8 mouse cellular contexts compared by ENCODE assay signal in genomic region chr1:66176012-66176837, GRCm38 (mm10). TPM values are rescaled to one million over a fixed set of nuclear protein-coding genes. Genes with fewer than 3 reads are reported as not detected.
A peak's percentile ranks its signal among the peaks of the same experiment; 100 is the strongest.
DNase-seq lines count a peak whose midpoint lies in the region; ATAC-seq lines count a peak whose summit lies in the region.

No protein-coding gene starts in this region.

- WGBS in lung, embryonic 16.5 days = 24% methylated on average over 9 of the region's 9 CpGs
- 22% methylated on average over 9 of the region's 9 CpGs for WGBS in forebrain, embryonic 10.5 days
- 30% methylated on average over 9 of the region's 9 CpGs for WGBS in limb, embryonic 15.5 days
- WGBS in stomach, embryonic 14.5 days = 32% methylated on average over 9 of the region's 9 CpGs

- H3K27me3 ChIP-seq in lung, embryonic 16.5 days (ENCODE audit: control insufficient read depth, insufficient read depth, low read depth, low read length) = no peaks in the 10 kb centered on the region
- H3K27me3 ChIP-seq in forebrain, embryonic 10.5 days (ENCODE audit: poor library complexity, severe bottlenecking) = peaks cover 16% of the 10 kb centered on the region
- 0 out of 2 replicates have a peak, but pooled peaks cover 4% of the 10 kb centered on the region for H3K27me3 ChIP-seq in limb, embryonic 15.5 days
- no peaks in the 10 kb centered on the region for H3K27me3 ChIP-seq in stomach, embryonic 14.5 days (ENCODE audit: control insufficient read depth, insufficient read depth, low read length)

- H3K4me1 ChIP-seq in lung, embryonic 16.5 days (replicated peaks; ENCODE audit: control insufficient read depth, insufficient read depth, low read length) = peaks cover 11% of the 10 kb centered on the region
- peaks cover 47% of the 10 kb centered on the region for H3K4me1 ChIP-seq in forebrain, embryonic 10.5 days
- H3K4me1 ChIP-seq in limb, embryonic 15.5 days = peaks cover 17% of the 10 kb centered on the region
- H3K4me1 ChIP-seq in stomach, embryonic 14.5 days (ENCODE audit: control insufficient read depth, insufficient read depth, low read length) = no peaks in the 10 kb centered on the region

- H3K36me3 ChIP-seq in lung, embryonic 16.5 days (ENCODE audit: control insufficient read depth, insufficient read depth, low read length) = no peaks in the 10 kb centered on the region
- H3K36me3 ChIP-seq in forebrain, embryonic 10.5 days (replicated peaks) = peaks cover under 1% of the 10 kb centered on the region
- no peaks in the 10 kb centered on the region for H3K36me3 ChIP-seq in limb, embryonic 15.5 days
- no peaks in the 10 kb centered on the region for H3K36me3 ChIP-seq in stomach, embryonic 14.5 days (ENCODE audit: control insufficient read depth, insufficient read depth, low read length)

- DNase-seq in lung, postnatal 36 days = no peak
- DNase-seq in forebrain, embryonic 10.5 days (ENCODE audit: extremely low spot score, low spot score) = peak; percentile 26
- DNase-seq in left cerebral cortex, adult 9 months (ENCODE audit: low spot score in 2 of 2) = no peak
- DNase-seq in layer of hippocampus, postnatal 14 days (ENCODE audit: low spot score in 2 of 2) = no peak
- DNase-seq in kidney, postnatal 10 days = no peak

- H3K9me3 ChIP-seq in lung, embryonic 16.5 days (ENCODE audit: control insufficient read depth, low read length) = no peaks in the 10 kb centered on the region
- no peaks in the 10 kb centered on the region for H3K9me3 ChIP-seq in forebrain, embryonic 10.5 days
- H3K9me3 ChIP-seq in limb, embryonic 15.5 days = no peaks in the 10 kb centered on the region
- H3K9me3 ChIP-seq in stomach, embryonic 14.5 days (ENCODE audit: control insufficient read depth, low read depth, low read length) = no peaks in the 10 kb centered on the region

- peak overlapping the region; percentile 90 for H3K4me2 ChIP-seq in lung, embryonic 16.5 days (ENCODE audit: low read depth, low read length)
- peak overlapping the region; percentile 78 for H3K4me2 ChIP-seq in limb, embryonic 15.5 days
- peak overlapping the region; percentile 87 for H3K4me2 ChIP-seq in stomach, embryonic 14.5 days (replicated peaks; ENCODE audit: low read depth, low read length)

- peak overlapping the region; percentile 72 for H3K9ac ChIP-seq in lung, embryonic 16.5 days (ENCODE audit: low read length)
- H3K9ac ChIP-seq in limb, embryonic 15.5 days = no peak overlapping the region
- no peak overlapping the region for H3K9ac ChIP-seq in stomach, embryonic 14.5 days (replicated peaks; ENCODE audit: low read depth, low read length)

- H3K27ac ChIP-seq in lung, embryonic 16.5 days (ENCODE audit: low read length) = no peak overlapping the region
- H3K27ac ChIP-seq in forebrain, embryonic 10.5 days = peak overlapping the region; percentile 90
- H3K27ac ChIP-seq in limb, embryonic 15.5 days = no peak overlapping the region
- H3K27ac ChIP-seq in stomach, embryonic 14.5 days (ENCODE audit: low read length) = no peak overlapping the region

- peak overlapping the region; percentile 76 for H3K4me3 ChIP-seq in lung, embryonic 16.5 days (ENCODE audit: low read length)
- peak overlapping the region; percentile 83 for H3K4me3 ChIP-seq in forebrain, embryonic 10.5 days
- H3K4me3 ChIP-seq in limb, embryonic 15.5 days = peak overlapping the region; percentile 54
- H3K4me3 ChIP-seq in stomach, embryonic 14.5 days (ENCODE audit: low read depth, low read length) = peak overlapping the region; percentile 67

- no peak for ATAC-seq in lung, embryonic 16.5 days (ENCODE audit: low read depth)
- ATAC-seq in limb, embryonic 15.5 days (ENCODE audit: insufficient number of reproducible peaks, low FRiP score, low TSS enrichment, low read depth) = no peak
- no peak for ATAC-seq in stomach, embryonic 14.5 days (ENCODE audit: insufficient number of reproducible peaks, insufficient read depth, low FRiP score, low read depth)

RNA-seq across cellular contexts. Expression of gene Map2, which starts 1.2 kb away (rescaled TPM):
- polyA plus RNA-seq in lung, embryonic 16.5 days (2015; fragmentation: Nextera tagmentation; extraction: Ambion mirVana) = 13.1 and 13.7 TPM in 2 replicates
- 59.6 and 73.6 TPM in 2 replicates for polyA plus RNA-seq in forebrain, embryonic 10.5 days (2016; fragmentation: Nextera tagmentation; extraction: Ambion mirVana)
- polyA plus RNA-seq in limb, embryonic 15.5 days (2015; fragmentation: Nextera tagmentation; extraction: Ambion mirVana) = 21.5 and 23.1 TPM in 2 replicates
- 21.0 and 22.5 TPM in 2 replicates for polyA plus RNA-seq in stomach, embryonic 14.5 days (2014; fragmentation: Nextera tagmentation; extraction: Ambion mirVana)
- 1,000 to 10,000 TPM in 1 of 2 experiments, 100 to 1,000 TPM in 1; 947 to 1,024 TPM for total RNA-seq in layer of hippocampus, postnatal 14 days (2021)
